ENCODE assay signal across 12 mouse cellular contexts in genomic region chr16:26782331-26782730, GRCm38 (mm10).
A peak's percentile ranks its signal among the peaks of the same experiment; 100 is the strongest.
DNase-seq lines count a peak whose midpoint lies in the region; ATAC-seq and TF ChIP-seq lines count a peak whose summit lies in the region.
"Had no signal": no experiment of that assay in that cellular context is flagged by ENCODE, and none has a peak within 500 bp of the region (broad histone marks: within the 10 kb centered on the region; RNA-seq: fewer than 3 reads in every experiment).

No protein-coding gene starts in this region.

- no peak overlapping the region for H3K9ac ChIP-seq in forebrain, embryonic 14.5 days (ENCODE audit: low read length)
- H3K9ac ChIP-seq in forebrain, embryonic 15.5 days (replicated peaks), result no peak overlapping the region
- H3K9ac ChIP-seq in ES-E14 (ENCODE audit: insufficient read depth, low read depth, low read length, poor library complexity, severe bottlenecking), result no peak overlapping the region
- H3K9ac ChIP-seq: liver, embryonic 14.5 days had no signal

- H3K9me3 ChIP-seq in forebrain, embryonic 14.5 days (replicated peaks; ENCODE audit: control insufficient read depth, low read length), result no peaks in the 10 kb centered on the region
- H3K9me3 ChIP-seq in forebrain, embryonic 15.5 days, result no peaks in the 10 kb centered on the region
- H3K9me3 ChIP-seq in ES-E14 (ENCODE audit: control insufficient read depth, insufficient read depth, low read depth, low read length), result no peaks in the 10 kb centered on the region

- no peak overlapping the region for H3K4me2 ChIP-seq in forebrain, embryonic 14.5 days (ENCODE audit: low read length)
- no peak overlapping the region for H3K4me2 ChIP-seq in forebrain, embryonic 15.5 days (replicated peaks)

- no peak overlapping the region for H3K27ac ChIP-seq in forebrain, embryonic 14.5 days (ENCODE audit: low read depth, low read length)
- no peak overlapping the region for H3K27ac ChIP-seq in forebrain, embryonic 15.5 days (replicated peaks)
- H3K27ac ChIP-seq in ES-E14 (ENCODE audit: insufficient read depth, low read depth, low read length, poor library complexity, severe bottlenecking), result no peak overlapping the region
- H3K27ac ChIP-seq: liver, embryonic 14.5 days had no signal

- 72% methylated on average over 2 of the region's 2 CpGs for WGBS in forebrain, embryonic 14.5 days
- 73% methylated on average over 2 of the region's 2 CpGs for WGBS in forebrain, embryonic 15.5 days

- intact Hi-C loops in left cerebral cortex, postnatal 36 days (cut with DNase I), result loop anchor here (1.0 to 2.0 kb wide), 3 partner anchors 200 to 548 kb away; no protein-coding TSS in a partner anchor

- peak; percentile 55 for DNase-seq in forebrain, embryonic 14.5 days (ENCODE audit: low spot score)
- DNase-seq in left cerebral cortex, adult 11 months (ENCODE audit: low spot score), result peak; percentile 18
- no peak for DNase-seq in left cerebral cortex, postnatal 36 days (ENCODE audit: low spot score in 2 of 2)
- peak; percentile 9 for DNase-seq in ES-E14 (ENCODE audit: low read depth, low spot score)
- peak; percentile 17 for DNase-seq in fibroblast of lung, adult 2 months (ENCODE audit: low read depth)
- DNase-seq in cerebellum, adult 11-12 months, result no peak
- DNase-seq: kidney, postnatal 25 days; thymus, adult 2 months had no signal

- no peak for ATAC-seq in forebrain, embryonic 14.5 days
- ATAC-seq in forebrain, embryonic 15.5 days (replicated peaks), result no peak
- no peak for ATAC-seq in granulocyte monocyte progenitor cell, adult 5-6 weeks (replicated peaks; ENCODE audit: poor library complexity, severe bottlenecking)

- no peaks in the 10 kb centered on the region for H3K36me3 ChIP-seq in forebrain, embryonic 14.5 days (ENCODE audit: control insufficient read depth, insufficient read depth, low read length)
- no peaks in the 10 kb centered on the region for H3K36me3 ChIP-seq in forebrain, embryonic 15.5 days
- H3K36me3 ChIP-seq in ES-E14 (ENCODE audit: control insufficient read depth, insufficient read depth, low read length, poor library complexity, severe bottlenecking), result no peaks in the 10 kb centered on the region

- in situ Hi-C loops in ES-E14 (cut with MboI; ENCODE audit: low sequenced_read_pairs in 2 of 2, unreplicated experiment in 2 of 2), result no loop called here

- H3K4me3 ChIP-seq in forebrain, embryonic 14.5 days (ENCODE audit: low read depth, low read length), result no peak overlapping the region
- no peak overlapping the region for H3K4me3 ChIP-seq in forebrain, embryonic 15.5 days
- H3K4me3 ChIP-seq in ES-E14 (ENCODE audit: insufficient read depth in 1 of 2, low read depth in 1 of 2, low read length in 2 of 2, poor library complexity in 1 of 2, severe bottlenecking in 1 of 2), result no peak overlapping the region
- H3K4me3 ChIP-seq: myocyte had no signal

- H3K4me1 ChIP-seq in forebrain, embryonic 14.5 days (ENCODE audit: control insufficient read depth, insufficient read depth, low read length), result no peaks in the 10 kb centered on the region
- no peaks in the 10 kb centered on the region for H3K4me1 ChIP-seq in forebrain, embryonic 15.5 days
- no peaks in the 10 kb centered on the region for H3K4me1 ChIP-seq in ES-E14 (ENCODE audit: control insufficient read depth in 2 of 2, insufficient read depth in 2 of 2, low read length in 2 of 2, poor library complexity in 1 of 2)

- no peaks in the 10 kb centered on the region for H3K27me3 ChIP-seq in forebrain, embryonic 14.5 days (replicated peaks; ENCODE audit: control insufficient read depth, insufficient read depth, low read length)
- H3K27me3 ChIP-seq in forebrain, embryonic 15.5 days, result no peaks in the 10 kb centered on the region

TF ChIP-seq in ES-E14, 5 proteins besides CTCF, POLR2A, EP300 and RAD21:
- TF ChIP-seq CHD2 (IDR thresholded peaks at IDR 0.05; ENCODE audit: low read depth, low read length) (no peak), ZNF384 (IDR thresholded peaks at IDR 0.05; ENCODE audit: low read depth, low read length) (no peak), MAFK (IDR thresholded peaks at IDR 0.05; ENCODE audit: insufficient read depth, low read depth, low read length) (no peak), ZC3H11A (IDR thresholded peaks at IDR 0.05; ENCODE audit: borderline replicate concordance, low read depth, low read length) (no peak), HCFC1 (IDR thresholded peaks at IDR 0.05; ENCODE audit: borderline replicate concordance, insufficient read depth, low read length) (no peak)

Comparison
In these comparisons a context has a peak if more than half of its experiments do, and no peak if none do; other contexts are left out.
1. DNase-seq: peak in forebrain, embryonic 14.5 days (single experiment), left cerebral cortex, adult 11 months (single experiment), ES-E14 (single experiment) and fibroblast of lung, adult 2 months (single experiment); none in left cerebral cortex, postnatal 36 days (0 of 2) and cerebellum, adult 11-12 months (single experiment).